Mouse (Mus musculus): ENCODE measurements around the gene A2ml1.
"Not testable (repeated sequence)": the region's sequence is repeated elsewhere in the genome, so short reads cannot be mapped to it uniquely, and the experiment has no call there.

A2ml1 gene

GRCm38 (mm10) chr6:128581508-128581907 lies at the start of gene A2ml1:
Gene A2ml1, minus strand, starts transcription at chr6:128581608.
- DNase-seq (ENCODE audit: low spot score): no peak

- DNase-seq (ENCODE audit: low spot score): peak; percentile 54
Observed at GRCm38 (mm10) chr6:128629771-128630739, 48.6 kb upstream of the A2ml1 start.

DNA sequence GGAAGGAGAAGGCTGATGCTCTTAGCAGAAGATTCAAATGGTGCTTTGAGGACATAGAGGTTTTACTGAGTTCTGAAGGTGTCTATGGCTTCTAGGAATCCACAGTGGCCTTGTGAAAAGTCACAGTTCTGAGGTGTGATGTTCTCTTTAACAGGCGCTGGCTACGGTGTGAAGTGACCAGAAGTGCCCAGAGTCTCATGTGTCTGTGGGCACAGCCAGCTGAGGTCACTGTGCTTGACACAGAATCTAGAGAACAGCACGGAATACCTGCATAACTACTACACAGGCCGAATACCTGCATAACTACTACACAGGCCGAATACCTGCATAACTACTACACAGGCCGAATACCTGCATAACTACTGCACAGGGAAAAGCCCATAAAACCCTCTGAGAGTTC lies 43.8 kb upstream of the A2ml1 start:
- DNase-seq (ENCODE audit: low spot score): not testable (repeated sequence)

DNA sequence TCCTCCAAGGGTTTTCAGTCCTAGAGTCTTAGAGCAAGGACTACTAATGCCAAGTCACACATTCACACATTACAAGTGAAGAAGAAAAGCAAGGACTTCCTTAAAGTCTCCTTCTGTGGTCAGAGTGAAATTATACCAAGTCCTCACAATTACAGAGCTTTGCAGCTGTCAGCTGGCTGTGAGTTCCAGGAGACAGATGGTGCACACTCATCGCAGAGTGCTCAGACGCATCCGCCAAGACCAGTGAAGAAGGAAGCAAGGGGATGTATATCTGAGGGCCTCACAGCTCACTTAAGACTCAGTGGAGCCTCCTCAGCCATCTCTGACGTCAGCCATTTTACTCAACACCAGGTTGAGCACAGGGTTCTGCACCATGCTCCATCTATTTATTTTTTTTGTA lies 43.0 kb upstream of the A2ml1 start:
- no peak for DNase-seq (ENCODE audit: low spot score)

GRCm38 (mm10) chr6:128623433-128623832 lies 42.0 kb upstream of the A2ml1 start, which contains the start of gene Klrb1a:
Gene Klrb1a, minus strand, starts transcription at chr6:128623533.
- DNase-seq (ENCODE audit: low spot score): not testable (repeated sequence)

DNA sequence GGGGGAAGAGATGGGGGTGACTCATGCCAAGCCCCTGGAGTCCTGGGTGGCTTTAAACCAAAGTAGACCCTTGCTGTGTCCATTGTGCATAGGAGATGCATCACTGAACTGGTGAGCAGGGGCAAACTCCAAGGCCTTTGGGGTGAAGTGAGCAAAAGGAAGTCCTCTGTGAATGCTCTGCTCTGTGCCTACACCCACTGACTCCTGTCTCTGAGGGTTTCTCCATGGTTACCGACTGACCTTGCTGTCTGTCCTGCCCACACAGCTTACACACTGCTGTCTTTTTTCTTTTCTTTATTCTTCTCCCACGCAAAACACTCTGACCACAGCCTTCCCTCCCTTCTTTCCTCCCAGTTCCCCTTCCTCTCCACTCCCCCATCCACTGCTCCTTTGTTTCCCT lies 41.3 kb upstream of the A2ml1 start:
- no peak for DNase-seq (ENCODE audit: low spot score)

DNA sequence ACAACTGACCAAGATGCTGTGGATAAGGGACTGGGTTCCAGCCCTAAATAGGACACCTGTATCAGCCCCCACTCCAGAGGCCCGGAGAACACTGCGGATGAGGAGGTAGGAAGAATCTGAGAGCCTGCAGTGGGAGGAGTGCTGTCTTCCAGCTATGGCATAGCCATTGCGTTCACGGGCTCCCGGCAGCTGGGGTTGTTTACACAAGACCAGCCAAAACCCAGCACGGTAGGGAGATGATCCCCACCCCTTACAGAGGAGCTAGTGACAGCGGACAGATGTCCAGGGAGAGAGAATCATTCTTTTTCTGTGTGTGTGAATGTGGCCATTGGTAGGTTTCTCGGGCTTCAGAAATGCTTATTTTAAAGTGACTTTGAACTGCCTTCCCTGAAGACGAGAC lies 24.9 kb upstream of the A2ml1 start:
- DNase-seq (ENCODE audit: low spot score): no peak

DNA sequence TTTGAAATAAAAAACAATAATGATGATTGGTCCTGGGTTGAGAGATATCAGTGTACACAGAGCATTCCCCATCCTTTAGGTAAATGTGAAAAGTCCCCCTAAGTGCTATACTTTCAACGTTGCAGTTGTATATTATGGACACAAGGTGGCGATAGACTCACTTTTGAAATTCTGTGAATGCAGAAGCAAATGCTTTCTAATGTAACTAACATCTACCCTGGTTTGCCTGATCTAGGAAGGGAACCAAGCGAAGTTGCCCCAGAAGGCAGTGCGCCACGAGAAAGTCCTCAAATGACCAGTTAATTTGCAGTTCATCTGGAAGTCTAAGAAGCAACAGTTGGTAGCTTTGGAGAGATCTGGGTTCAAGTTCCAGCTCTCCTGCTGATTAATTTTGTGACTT lies 23.1 kb upstream of the A2ml1 start:
- DNase-seq (ENCODE audit: low spot score): no peak

DNA sequence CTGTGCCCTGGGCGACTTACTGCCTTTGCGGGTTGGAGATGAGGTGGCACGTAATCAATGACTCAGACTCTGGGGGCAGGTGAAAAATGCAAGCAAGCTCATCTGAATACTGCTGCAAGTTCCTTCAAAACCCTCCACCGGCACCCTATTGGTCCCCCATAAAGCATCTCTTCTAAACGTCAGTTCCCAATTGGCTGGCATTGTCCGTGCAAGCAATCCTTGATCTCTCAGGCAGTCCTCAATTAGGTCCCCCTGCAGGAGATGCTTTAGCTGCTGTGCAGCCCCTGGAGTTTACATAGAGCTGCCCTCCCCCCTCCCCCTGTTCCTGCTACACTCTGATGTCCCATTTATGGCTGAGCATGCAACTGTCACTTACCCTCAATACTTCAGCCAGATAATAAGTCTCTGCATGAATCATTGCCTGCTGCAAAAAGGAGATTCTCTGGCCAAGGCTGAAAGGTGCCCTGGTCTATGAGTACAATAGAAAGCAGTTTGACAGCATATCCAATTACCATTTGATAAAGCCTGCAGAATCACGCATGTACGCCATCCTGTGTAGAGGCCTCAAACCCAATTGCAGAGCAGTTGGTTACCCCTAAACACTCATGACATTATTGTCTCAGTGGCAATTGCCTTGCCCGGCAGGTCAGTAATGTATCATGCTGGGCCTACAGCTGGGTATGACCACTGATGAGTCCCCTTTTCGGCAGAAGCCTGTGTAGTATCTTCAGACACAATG lies 21.2 kb upstream of the A2ml1 start:
- no peak for DNase-seq (ENCODE audit: low spot score)

DNA sequence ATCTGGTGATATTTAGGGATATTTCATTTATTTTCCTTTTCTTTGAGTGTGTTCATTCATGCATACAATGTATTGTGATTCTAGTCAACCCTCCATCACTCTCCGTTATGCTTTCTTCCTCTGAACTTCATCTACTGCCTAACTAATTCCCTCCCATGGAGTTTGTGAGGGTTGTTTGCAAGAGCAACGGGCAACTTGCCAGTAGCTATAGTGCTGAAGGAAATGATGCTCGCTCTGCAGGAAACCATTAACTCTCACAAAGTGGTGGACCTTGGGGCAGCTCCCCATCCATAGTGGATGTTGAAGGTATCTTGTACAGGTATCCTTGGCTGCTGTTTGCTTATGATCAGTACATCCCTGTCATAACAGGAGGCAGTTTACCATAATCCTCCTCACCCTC lies 20.6 kb upstream of the A2ml1 start:
- DNase-seq (ENCODE audit: low spot score): no peak

GRCm38 (mm10) chr6:128599555-128599954 lies 18.1 kb upstream of the A2ml1 start:
- peak; percentile 55 for DNase-seq (ENCODE audit: low spot score)

DNA sequence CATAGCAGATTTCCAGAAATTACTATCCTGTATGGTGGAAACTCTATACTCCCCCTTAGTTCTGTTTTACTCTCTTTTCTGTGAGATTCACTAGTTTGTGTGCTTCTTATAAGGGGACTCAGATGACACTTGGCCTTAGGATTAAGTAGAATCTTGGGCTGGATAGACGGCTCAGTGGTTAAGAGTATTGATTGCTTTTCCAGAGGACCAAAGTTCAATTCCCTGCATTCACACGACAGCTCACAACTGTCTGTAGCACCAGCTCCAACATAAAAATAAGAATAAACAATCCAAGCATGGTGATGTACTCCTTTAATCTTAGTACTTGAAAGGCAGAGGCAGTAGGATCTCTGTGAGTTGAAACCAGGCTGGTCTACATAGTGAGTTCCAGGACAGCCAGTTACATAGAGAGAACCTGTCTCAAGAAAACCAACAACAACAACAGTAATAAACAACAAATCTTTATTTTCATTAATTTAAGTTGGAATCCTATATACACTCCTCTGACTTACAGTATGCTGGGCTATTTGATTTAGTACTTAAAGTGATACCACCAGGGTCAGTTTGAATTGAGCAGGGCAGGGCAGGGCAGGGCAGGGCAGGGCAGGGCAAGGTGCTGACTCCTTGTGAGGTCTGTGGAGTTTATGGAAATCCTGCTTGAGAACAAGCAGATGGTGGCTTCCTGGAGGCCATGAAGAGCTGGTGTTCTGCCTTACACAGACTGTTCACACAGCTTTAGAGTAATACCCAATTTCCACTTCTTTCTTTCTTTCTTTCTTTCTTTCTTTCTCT lies 17.0 kb upstream of the A2ml1 start:
- no peak for DNase-seq (ENCODE audit: low spot score)

DNA sequence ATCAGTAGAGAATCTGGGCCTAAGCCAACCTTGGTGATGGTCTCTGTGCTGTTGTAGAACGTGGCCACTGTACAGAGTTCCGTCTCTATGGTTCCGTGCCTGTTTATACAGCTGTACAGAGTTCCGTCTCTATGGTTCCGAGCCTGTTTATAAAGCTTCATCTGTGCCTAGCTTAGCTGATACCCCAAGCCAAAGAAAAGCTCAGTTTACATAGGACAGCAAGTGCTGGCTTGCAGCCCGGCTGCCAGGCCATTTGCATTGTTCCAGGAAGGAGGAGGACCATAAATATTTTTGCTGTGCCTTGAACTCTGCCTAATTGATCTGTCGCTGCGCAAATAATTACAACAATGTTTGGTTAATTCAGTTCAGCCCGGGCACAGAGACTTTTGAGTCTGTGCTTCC lies 15.7 kb upstream of the A2ml1 start:
- DNase-seq (ENCODE audit: low spot score): peak; percentile 52

DNA sequence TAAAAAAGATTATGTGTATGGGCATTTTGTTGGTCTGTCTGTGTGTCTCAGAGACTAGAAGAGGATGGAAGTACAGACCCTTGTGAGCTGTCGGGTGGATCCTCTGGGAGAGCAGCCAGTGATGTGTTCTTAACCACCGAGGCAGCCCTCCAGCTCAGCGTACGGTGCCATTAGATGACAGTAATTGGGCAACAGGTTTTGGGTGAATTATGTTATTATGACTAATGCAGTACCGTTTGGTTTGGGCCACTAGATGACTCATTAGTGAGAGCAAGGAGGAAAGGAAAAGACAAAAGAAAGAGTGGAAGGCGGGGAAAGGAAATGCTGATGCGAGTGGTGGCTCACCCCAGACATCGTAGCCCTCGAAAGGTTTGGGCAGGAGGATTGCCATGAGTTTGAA lies 13.2 kb upstream of the A2ml1 start:
- no peak for DNase-seq (ENCODE audit: low spot score)

- DNase-seq (ENCODE audit: low spot score): no peak
Observed at GRCm38 (mm10) chr6:128589426-128589825, 8.0 kb upstream of the A2ml1 start.

DNA sequence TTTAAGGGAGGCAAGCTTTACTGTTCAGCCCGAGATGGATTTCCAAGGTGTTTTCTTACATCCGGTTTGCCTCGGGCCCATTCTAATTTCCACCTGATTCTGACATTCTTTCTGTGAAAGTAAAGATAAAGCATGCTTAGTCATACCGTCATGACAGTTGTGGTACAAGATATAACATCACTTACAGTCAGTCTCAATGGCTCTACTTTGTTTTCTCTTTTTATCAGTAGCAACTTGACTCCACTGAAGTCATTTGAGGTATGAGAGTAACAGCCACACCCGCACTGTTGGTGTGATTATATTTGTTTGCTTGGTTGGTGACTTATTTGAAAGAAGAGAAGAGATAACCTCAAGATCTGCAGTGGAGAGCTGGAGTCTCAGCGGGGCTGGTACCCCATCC lies 6.2 kb upstream of the A2ml1 start:
- no peak for DNase-seq (ENCODE audit: low spot score)

DNA sequence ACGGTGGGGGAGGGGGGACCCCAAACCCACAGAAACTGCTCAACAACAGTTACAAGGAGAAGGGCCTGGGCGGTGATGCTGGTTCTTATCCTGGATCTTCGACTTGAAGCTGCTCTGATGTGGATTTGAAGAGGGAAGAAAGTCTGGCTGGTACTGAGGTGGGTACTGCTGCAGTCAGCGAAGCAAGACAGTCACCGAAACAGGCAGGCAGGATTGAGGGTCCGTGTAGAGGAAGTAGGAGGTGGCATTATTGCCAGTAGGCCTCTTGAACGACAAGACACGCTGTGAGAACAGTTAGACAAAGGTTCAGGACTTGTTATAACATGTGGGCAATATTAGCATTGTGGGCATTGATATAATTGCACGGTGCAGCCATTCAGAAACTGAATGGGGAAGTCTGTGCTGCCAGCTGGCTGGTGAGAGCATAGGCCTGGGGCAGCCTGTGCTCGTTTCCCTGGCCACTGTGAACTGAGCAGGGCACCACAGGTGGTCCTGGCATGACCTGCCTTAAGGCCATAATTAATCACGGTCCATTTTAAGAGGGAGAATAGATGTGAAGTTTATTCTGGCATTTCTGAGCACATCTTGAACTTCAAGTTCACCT lies 4.3 kb upstream of the A2ml1 start:
- DNase-seq (ENCODE audit: low spot score): no peak

DNA sequence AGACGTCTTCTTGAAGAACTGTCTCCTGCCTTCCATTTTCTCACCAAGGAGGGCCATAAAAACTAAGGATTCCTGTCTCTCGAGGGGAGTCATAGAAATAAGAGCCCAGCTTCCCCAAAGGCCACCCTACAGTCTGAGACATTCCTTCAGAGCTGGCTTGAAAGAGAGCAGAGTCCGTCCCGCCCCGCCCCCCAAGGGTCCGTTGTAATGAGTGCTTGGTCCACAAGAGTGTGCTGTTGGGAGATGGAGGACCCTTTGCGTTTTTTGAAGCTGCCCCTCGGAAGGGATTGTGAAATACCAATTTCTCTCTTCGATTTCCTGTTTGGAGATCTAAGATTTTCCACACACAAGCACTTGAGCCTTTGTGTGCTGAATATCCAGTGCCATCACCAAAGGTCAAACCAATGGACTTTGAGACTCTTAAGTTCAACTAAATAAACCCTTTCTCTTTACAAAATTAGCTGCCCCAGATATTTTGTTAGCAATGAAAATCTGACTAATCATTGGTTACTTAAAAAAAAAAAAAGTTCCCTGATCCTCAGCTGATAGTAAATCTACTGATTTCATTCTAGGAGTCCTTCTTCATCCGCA lies 2.8 kb upstream of the A2ml1 start:
- DNase-seq (ENCODE audit: low spot score): peak; percentile 67

- DNase-seq (ENCODE audit: low spot score): no peak
Observed at GRCm38 (mm10) chr6:128577301-128577700, 4.1 kb downstream of the A2ml1 start.

- no peak for DNase-seq (ENCODE audit: low spot score)
Observed at GRCm38 (mm10) chr6:128566589-128566988, 14.8 kb downstream of the A2ml1 start.

DNA sequence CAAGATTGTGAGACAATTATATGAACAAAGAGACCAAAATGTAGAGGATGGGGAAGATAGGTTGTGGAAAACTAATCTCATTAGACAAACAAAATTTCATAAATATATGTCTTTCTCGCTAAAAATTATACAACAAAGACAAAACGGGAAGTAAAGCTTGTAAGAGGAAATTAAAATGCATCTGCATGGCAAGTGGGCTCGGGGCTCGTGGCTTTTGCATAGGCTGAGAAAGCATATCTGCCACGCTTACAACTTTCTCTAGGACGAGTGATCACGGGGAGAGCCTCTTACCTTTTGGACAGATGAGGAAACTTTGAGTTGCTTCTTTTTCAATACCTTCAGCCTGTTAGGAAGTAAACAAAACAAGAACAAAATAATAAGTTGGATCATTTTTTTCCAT lies 27.4 kb downstream of the A2ml1 start:
- DNase-seq (ENCODE audit: low spot score): no peak

Measured in testis, postnatal 10 days (tissue).